Mouse (Mus musculus): Measurements from ENCODE around the gene Qrfpr.

The Qrfpr gene

DNA sequence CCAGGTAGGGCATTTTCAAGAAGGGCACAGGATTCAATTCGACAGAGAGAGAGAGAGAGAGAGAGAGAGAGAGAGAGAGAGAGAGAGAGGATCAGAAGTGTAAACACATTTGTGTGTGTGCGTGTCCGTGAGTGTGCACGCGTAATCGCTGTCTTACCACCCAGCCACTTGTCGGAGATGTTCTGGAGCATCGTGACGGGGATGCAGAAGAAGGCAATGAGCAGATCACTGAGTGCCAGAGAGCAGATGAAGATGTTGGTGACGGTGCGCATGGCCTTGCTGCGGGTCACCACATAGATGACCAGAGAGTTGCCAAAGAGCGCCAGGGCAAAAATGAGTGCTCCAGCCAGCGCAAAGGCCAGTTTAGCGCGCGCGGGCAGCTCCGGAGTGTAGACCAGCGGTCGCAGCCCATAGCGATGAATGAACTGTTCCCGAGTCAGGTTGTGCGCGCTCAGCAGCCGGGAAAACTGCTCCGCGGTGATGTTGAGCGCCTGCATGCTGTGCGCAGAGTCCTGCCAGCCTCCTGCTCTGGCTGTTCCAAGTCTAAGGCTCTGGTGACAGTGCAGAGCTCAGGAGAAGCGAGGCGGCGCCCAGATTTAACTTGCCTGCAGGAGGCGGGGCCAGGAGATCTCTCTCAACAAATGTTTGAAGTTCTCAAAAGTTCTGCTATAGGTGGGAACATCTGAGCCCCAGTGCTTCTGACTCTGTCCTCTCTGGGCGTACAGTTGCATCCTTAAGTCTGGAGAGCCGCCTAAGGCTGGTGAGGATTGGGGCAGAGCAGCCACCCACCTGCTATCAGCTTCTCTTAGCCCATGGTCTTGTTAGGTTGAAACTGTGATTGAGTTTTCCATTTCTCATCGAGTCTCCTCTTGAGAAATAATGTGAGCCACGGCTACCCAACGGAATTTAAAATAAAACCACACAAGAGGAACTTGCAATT is at the start of gene Qrfpr:
Gene Qrfpr (minus strand): TSS at position 571 of the 940 bp plus-strand sequence.
- peak; percentile 37 for DNase-seq

- DNase-seq, result no peak
Measured at GRCm38 (mm10) chr3:36263873-36264272, 41.8 kb upstream of the Qrfpr start.

DNA sequence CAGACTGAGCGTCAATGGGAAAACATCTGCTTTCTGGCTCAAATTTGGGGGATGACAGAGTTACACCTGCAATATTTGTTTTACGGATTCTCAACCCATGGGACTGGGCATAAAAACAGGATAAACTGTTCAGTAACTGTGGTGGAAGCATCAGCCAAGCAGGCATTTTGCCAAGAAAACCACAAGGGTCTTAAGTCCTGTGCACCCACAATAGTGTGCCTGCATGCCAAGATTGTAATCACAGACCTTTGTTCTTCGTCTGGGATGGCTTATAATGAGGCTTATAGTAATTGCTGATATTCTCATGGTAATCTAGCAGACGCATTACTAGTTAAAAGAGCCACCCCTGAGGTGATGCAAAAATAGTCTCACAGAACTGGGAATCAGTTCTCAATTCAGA is 41.2 kb upstream of the Qrfpr start:
- DNase-seq, result no peak

DNA sequence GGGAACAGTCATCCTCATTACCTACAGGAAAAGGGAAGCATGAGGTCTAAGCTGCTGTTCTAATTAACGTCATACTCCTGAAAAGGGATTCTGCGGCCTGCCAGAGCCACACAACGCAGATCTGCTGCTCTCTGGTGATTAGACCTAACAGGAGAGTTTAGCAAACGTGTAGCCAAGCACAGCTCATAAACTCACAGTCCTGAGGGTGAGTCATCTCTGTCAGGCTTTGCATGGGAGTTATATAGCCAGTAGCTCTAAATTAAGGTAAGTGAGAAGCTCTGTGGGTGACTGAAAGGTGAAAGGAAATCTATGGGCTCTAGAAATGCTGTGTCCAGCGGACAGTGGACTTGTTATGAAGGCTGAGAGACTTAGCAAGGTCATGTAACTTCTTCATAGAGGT is 28.5 kb upstream of the Qrfpr start:
- no peak for DNase-seq

GRCm38 (mm10) chr3:36248446-36248845 is 26.3 kb upstream of the Qrfpr start:
- no peak for DNase-seq

DNA sequence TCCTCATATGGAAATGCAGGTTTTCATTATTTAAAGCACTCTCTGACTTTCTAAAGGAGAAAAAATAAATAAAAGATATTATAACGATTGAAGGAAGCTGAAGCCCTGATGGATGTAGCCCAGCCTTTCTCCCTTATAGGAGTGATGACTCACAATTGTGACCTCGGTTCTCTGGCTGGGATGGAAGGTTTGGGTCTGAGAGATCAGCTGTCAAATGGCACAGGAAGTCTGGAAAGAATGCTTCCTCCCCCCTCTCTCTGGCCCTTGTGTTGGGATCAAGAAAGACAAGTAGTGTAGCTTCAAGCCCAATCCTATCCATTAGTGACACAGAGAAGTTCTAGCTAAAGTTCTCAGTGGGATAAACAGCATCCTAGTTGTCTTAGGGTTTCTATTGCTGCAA is 7.8 kb upstream of the Qrfpr start:
- no peak for DNase-seq

DNA sequence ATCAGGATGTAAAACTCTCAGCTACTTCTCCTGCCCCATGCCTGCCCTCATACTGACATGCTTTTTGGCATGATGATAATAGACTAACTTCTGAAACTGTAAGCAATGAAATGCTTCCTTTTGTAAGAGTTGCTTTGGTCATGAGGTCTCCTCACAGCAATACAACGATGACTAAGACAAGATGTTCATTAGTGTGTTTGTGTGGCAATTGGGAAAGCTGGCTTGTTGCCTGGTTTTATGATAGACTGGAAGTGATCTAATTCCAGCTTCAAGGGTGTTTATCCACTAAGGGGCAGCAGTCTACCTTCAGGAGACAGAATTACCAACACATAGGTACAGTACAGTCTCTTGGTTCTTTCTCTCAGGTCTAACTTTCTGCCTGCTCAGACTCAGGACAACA is 5.1 kb upstream of the Qrfpr start:
- no peak for DNase-seq

DNA sequence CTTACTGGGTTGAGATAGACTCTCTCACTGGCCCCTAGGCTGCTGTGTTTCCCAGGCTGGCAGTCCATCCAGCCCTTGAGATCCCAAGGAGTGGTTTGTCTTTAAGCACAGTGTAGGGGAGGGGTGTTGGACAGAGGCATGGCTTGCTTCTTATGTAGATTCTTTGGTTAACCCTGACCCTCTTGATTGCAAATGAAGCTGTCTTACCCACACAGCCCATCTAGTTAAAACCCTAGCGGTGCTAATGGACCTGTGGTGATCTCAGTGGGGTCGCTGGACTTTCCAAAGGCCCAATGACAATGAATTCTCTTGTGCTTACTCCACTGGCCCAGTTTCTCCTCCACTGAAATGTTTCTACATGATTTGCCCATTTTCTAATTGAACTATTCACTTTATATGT is 1.2 kb upstream of the Qrfpr start:
- no peak for DNase-seq

DNA sequence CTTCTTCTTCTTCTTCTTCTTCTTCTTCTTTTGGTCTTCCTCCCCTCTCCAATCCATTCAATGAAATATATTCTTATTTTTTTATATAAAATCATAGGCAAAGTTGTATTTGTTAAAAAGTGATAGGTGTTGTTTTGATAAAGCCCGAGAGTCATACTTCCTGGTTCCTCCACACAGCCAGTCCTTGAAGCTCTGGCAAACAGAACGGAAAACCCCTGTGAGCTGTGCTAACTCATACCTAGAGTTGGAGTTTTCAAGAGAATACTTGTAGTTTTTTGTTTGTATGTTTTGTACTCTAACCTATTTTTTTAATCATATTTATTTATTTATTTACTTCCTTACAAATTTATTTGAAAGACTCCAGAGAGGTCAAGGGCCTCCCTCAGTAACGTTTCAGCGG is 9.4 kb downstream of the Qrfpr start:
- no peak for DNase-seq

DNA sequence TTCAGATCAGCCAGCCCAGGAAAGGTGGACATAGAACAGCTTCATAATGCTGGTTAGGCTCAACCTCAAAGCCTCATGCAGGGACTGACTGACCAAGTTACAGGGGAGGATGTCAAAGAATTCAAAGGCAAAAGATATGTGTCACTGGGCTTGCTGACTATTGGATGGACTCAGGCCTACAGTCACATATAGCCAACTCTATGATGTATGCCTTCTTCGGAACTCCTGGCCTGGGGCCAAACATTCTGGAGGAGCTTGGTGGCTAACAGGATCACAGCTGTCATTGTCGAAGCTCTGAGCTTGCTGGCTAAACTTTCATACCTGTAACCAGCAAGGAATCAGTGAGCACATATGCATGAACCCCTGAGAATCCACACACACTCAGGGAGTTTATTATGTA is 11.2 kb downstream of the Qrfpr start:
- no peak for DNase-seq

- peak; percentile 37 for DNase-seq
Measured at GRCm38 (mm10) chr3:36209776-36210555, 12.1 kb downstream of the Qrfpr start.

DNA sequence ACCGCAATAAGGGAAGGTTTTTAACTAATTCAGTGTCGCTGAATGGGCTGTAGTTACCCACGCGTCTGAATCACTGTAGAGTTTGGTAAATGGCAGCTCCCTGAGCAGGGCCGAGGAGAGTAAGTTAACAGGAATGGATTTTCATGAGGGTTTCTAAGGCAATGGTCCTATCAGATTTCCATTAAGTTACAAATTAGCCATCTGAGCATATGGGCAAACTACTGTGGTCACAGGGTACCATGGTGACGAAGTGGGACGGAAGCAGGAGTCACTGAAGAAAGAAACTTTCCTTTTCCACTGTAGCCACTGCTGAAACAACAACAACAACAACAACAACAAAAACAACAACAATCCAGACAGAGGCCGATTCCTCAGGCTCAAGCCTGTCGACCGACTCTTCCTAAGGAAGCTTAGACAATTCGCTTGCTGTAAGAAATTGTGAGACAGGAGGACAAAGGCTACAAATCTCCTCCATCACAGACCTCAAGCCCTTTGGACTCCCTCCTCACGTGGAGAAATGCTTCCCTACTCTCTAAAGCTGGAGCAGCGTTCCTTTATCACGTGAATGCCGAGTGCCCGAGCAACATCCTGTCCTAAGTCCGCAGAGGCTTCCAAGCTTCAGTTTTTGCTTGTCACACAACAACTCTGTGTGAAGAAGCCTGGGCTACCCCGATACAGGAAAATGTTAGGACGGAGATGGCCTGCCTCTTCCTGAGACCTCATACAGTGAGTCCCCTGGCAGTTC is 14.4 kb downstream of the Qrfpr start:
- DNase-seq, result no peak

GRCm38 (mm10) chr3:36202932-36203331 is 19.2 kb downstream of the Qrfpr start:
- no peak for DNase-seq

- DNase-seq, result no peak
Measured at GRCm38 (mm10) chr3:36201098-36201497, 21.0 kb downstream of the Qrfpr start.

- no peak for DNase-seq
Measured at GRCm38 (mm10) chr3:36189243-36189642, 32.9 kb downstream of the Qrfpr start.

DNA sequence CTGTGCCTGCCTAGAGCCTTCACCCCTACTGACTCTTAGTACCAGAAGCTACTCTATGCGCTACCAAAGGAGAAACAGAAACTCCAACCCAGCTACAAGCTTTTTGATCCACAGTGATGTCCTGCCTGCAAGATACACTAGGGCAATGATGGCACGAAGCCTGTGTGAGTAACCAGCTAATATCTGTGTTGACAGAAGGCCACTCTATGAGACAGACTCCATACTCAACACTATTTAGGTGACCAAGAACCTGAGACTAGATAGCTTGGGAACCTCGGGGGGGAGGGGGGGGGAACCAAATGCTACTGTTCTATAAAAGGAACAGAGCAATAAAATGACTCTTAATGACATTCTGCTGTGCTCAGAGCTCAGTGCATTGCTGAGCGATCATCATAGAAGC is 35.6 kb downstream of the Qrfpr start:
- no peak for DNase-seq

- peak; percentile 81 for DNase-seq
Measured at GRCm38 (mm10) chr3:36181519-36181918, 40.6 kb downstream of the Qrfpr start.

DNA sequence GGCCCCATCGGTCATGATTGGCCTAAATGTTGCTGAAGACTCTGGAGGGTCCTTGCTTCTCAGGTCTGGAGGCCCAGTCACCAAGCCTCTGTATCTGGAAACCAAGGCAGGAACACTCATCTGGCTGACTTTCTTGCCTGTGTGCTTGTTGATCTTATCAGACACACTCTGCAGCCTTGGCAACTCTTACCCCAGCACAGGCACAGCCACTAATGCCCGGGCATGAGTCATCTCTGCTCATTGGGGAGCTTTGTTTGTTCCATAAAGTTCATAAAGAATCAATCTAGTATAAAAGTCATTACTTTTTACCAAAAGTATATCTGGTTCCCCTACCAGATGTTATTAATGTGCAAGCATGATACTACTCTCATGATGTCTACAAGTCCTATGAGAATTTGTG is 48.4 kb downstream of the Qrfpr start:
- no peak for DNase-seq

DNA sequence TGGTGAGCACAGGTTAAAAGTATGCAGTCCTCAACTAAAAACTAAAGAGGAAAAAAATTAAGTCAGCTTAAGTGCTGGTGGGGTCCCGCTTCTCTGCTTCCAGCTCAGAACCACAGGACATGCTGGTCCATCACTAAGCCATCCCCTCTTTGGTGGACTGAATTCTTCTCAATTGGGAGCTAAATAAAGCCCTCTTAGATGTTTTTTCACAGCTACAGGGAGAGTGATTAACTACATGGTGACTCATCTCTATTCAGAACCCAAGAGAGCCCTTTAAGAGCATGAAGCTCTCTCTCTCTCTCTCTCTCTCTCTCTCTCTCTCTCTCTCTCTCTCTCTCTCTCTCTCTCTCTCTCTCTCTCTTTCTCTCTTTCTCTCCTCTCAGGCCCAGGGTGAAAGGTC is 50.8 kb downstream of the Qrfpr start:
- no peak for DNase-seq

- no peak for DNase-seq
Measured at GRCm38 (mm10) chr3:36170670-36171210, 51.4 kb downstream of the Qrfpr start.

DNA sequence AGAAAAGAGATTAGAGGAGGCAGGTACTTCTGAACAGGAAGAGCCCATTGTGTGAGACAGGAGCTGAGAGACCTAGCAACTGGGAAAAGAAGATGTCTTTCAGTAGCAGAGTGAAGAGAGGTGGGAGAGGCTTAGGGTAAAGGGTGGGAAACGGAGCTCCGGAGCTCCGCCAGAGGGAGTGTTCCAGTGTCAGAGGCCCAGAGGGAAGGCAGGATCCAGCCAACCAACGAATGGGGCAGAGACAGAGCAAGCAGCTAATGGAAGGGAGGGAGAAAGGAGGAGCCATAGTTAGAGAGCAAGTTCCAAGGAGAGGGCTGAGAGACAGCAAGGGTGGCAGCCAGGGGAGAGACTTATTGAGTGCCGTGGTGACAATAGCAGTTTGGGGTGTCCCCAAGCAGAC is 66.8 kb downstream of the Qrfpr start:
- no peak for DNase-seq

DNA sequence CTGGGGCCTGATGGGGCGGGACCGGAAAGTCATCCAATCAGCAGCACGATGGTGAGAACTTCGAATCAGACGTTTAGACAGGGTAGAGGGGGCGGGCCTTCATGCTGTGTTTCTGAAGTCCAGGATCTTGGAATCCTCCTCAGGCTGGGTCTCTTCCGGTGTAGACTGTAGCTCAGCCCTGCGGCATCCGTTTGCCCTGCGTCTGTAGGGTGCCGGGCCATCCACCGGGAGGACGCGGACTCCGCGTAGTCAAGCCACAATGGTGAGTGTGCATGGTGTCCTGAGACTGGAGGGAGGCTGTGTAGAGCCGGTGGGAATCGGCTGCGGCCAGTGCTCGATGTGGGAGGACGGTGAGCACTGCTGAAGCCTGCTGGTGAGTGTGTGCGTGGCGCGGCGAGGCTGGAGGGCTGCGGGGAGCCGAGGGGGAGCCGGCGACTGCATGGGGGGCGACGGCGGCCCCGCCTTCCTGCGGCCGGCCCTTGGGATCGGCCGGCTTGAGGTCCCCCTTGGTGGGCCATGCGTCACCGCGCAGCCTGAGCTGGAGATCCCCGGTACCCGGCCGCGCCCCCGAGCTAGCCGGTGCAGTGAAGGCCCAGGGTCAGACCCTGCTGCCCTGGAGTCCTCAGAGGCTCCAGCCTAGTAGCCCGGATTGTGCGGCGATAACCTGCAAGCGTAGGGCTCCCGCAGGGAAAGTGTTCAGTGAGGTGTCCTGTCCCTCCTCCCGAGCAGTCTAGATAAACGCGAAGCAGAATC is 71.0 kb downstream of the Qrfpr start, which contains the start of gene D3Ertd254e:
Gene D3Ertd254e (plus strand): TSS at position 84 of the 753 bp plus-strand sequence.
- DNase-seq, result peak; percentile 84
